Mouse (Mus musculus) layer of hippocampus, adult 9-11 months (tissue): ENCODE results near the gene Olfr625-ps1.

Experiments used
- DNase-seq: peaks from one replicate; pipeline ENCODE4 v3.0.0; 2022

The Olfr625-ps1 gene

DNA sequence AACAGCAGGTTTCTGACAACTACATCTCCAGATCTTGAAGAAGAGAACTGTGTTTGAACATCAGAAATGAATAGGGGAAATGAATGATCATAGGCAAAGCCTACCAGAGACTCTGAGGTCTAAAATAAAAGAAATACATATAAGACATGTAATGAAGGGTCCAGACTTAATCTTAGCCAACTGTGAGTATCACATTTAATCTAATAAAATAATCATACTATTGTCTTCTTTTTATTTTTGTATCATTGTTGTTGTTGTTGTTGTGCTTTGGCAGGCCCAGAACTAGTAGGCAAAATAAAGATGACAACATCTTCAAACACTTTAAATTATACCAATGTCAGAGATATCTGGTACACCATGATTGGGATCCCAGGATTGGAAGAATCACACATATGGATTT is at the start of gene Olfr625-ps1:
TSS of gene Olfr625-ps1 (plus strand) at position 301 of the 400 bp plus-strand sequence.
- no peak for DNase-seq

DNA sequence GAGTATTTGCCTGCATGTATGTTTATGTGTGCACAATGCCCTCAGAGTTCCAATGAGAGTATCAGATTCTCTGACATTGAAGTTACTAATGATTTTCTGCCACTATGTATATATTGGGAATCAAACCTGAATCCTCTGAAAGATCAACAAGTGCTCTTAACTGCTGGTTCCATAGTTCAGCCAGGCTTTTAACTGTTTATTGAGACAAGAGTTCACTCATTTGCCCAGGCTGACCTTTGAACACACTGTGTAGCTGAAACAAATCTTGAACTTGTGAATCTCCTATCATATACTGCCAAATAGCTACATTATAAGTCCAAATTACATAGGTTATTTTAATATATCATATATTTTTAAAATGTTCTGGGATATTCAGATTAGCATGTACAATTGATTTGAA is 45.7 kb upstream of the Olfr625-ps1 start:
- no peak for DNase-seq

DNA sequence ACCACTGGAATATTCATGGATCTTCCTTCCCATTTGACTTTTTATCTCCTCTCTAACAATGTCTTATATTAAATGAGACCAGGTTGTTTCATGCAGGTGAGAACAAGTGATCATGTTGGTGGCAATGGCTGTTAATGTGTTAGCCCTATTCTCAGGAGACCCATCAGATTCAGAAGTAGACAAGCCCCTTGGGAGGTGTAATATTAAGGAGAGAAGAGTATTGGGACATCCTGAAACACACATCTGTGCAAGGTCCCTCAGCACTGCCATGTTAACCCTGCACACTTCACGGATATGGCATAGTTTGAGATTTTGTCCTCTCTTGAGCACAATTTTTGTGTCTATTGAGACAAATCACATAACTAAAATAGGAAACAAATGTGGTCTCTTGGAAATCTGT is 39.9 kb upstream of the Olfr625-ps1 start, which contains the start of gene Olfr622:
TSS of gene Olfr622 (minus strand) at position 101 of the 400 bp plus-strand sequence.
- no peak for DNase-seq

DNA sequence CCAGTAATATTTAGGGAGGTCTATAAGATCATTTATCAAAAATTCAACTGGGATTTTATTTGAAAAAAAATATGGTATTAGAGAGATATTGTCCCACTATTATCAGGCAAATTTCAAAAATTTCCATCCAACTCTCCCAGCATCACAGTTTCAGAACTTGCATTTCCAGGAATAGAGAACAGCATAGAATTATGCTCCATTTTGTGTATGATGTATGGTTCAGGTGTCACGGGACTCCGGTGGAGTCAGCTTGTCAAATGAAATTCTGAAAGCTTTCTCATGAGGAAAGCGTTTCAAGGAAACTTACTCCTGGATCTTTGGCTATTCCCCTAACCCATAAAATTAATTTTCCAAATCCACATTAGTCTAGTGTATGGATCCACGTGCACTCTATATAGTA is 38.5 kb upstream of the Olfr625-ps1 start:
- DNase-seq = no peak

DNA sequence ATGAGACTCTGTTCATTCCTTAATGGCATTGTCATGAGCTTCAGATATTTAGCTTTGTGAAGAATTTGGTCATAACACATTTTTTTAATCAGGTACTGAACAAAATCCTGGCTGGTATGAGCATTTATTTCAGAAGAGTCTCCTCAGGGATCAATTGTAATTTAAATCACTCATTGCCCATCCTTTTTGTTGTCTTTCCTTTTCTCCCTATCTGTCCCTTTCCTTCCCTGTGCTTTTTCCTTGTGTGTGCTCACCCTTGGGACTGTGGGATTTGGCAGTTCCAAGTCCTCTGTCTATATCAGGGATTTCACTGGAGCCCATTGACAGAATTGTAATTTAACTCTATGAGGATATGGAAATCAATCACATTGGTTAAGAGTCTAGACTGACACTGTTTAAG is 18.9 kb upstream of the Olfr625-ps1 start, which contains the start of gene Olfr623:
TSS of gene Olfr623 (minus strand) at position 101 of the 400 bp plus-strand sequence.
- DNase-seq = no peak

DNA sequence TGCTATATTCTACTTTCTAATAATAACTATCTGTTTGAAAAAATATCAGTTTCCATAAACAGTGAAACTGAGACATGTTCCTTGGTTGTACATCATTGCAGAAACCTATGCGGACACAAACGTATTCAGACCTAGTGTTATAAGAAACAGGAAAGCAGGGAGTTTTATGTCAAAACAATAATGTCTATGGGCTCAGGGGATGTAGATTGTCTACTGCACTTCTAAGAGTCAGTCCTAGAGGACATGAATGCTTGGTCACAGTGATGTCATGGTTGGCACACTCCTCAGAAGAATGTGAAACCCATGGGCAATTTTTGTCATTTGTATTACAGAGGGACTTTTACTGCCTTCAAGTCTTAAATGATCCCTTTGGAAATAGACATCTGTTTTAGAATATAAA is 11.4 kb upstream of the Olfr625-ps1 start, which contains the start of gene Olfr624:
TSS of gene Olfr624 (minus strand) at position 101 of the 400 bp plus-strand sequence.
- DNase-seq = no peak

DNA sequence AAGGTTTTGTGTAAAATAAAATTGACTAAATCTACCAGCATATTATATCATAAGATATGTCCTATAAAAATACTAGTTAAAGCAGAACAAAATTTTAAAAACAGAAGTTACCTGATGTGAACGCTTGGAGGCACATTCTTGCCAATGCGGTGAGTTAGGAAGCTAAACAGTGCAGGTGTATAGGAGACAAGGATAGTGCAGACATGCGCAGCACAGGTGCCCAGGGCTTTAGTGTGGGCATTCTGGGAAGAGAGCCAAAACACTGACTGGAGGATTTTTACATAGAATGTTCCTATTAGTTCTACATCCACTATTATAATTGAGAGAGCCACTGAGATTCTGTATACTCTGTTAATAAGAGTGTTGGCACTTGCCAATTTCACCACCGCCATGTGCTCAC is 16.9 kb downstream of the Olfr625-ps1 start:
- no peak for DNase-seq

DNA sequence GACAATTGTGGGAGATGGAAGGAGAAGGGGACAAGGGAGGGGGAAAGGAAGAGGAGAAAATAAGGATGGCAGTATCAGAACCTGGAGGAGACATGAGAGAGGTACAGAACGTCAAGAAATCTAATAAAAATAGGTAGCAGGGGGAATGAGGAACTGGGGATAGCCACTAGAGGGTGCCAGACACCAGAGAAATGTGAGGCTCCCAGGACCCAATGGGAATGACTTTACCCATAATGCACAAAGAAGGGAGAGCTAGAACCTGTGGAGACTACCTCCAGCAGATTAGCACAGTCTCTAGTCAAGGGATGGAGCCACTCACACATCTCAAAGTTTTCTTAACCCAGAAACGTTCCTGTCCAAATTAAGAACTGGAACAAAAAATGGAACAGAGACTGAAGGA is 29.5 kb downstream of the Olfr625-ps1 start:
- DNase-seq = no peak

DNA sequence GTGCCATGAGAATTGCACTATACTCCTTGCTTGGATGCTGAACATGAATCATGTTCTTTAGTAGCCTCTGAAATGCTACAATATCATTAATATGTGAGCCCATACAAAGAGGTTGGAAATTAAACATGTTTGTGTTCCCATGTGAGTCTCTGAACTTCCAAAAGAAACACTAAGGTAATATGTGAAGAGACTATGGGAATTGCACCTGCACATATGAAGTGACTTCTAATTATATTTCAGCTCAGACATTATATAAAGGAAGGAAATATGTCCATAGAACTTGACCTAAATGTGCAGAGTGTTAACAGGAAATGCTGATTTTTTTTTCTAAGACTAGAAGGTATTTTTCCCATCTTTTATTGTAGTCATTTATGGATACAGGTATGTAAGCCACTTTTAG is 31.9 kb downstream of the Olfr625-ps1 start, which contains the start of gene Olfr243:
TSS of gene Olfr243 (plus strand) at position 301 of the 400 bp plus-strand sequence.
- no peak for DNase-seq

DNA sequence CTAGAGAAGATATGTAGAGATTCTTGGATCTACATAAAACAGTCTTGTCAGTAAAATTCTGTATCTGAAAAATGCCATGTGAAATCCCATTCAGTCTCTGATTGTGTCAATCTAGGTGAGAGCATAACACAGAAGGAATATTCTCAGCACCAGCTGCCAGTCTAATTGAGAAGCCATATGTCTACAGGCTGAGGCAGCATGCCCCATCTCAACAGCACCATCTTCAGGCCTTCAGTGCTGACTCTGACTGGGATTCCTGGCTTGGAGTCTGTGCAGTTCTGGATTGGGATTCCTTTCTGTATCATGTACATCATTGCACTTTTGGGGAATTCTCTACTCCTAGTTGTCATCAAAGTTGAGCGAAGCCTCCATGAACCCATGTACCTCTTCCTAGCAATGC is 33.9 kb downstream of the Olfr625-ps1 start:
- DNase-seq = peak; percentile 12

DNA sequence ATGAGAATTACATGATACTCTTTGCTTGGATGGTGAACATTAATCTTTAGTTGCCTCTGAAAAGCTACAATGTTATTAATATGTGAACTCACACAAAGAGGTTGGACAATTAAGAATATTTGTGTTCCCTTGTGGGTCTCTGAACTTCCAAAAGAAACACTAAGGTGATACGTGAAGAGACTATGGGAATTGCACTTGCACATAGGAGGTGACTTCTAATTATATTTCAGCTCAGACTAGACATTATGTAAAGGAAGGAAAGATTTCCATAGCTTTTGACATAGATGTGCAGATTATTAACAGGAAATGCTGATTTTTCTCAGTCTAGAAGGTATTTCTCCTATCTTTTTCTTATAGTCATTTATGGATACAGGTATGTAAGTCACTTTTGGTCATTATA is 47.6 kb downstream of the Olfr625-ps1 start, which contains the start of gene Olfr628:
TSS of gene Olfr628 (plus strand) at position 301 of the 400 bp plus-strand sequence.
- no peak for DNase-seq
